Mouse (Mus musculus): Measurements from ENCODE around the gene Tln1.

DNA sequence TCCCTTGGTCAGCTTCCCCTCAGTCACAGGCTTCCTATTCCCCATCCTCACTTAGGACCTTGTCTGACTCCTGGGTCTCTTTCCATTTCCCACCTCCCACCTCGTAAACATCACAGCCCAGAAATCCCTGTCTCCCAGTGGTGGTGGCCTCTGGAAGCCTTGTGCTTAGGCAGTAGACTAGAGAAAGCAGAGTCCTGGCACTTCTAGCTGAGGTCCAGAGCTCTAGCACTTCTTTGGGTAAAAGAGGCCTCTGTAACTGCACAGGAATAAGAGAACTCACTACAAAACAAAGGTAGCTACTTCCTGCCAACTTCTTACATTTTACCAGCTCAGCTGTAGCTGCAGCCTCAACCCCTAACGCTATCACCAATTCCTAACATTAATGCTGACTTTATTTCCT, 1.5 kb downstream of the Tln1 start:
- TF ChIP-seq POLR2A (IDR thresholded peaks at IDR 0.05; ENCODE audit: control insufficient read depth in 1 of 2, insufficient read depth in 1 of 2, low read depth in 1 of 2, low read length in 2 of 2, poor library complexity in 1 of 2) (no peak), CTCF (IDR thresholded peaks at IDR 0.05 in 2 of 3, conservative IDR thresholded peaks at IDR 0.05 in 1 of 3; ENCODE audit: control insufficient read depth in 1 of 3, insufficient read depth in 1 of 3, low read depth in 2 of 3, low read length in 3 of 3, poor library complexity in 1 of 3, severe bottlenecking in 1 of 3) (no peak), MXI1 (IDR thresholded peaks at IDR 0.05; ENCODE audit: low read depth, low read length) (0 out of 2 replicates have a peak, but pooled peaks have one; percentile 2), RAD21 (IDR thresholded peaks at IDR 0.05; ENCODE audit: low read depth, low read length) (no peak), POLR2AphosphoS5 (IDR thresholded peaks at IDR 0.05; ENCODE audit: borderline replicate concordance, low read depth, low read length) (no peak), SIN3A (IDR thresholded peaks at IDR 0.05; ENCODE audit: low read length) (no peak), TBP (IDR thresholded peaks at IDR 0.05; ENCODE audit: low read depth, low read length) (no peak), ETS1 (IDR thresholded peaks at IDR 0.05; ENCODE audit: low read depth, low read length) (no peak), ZMIZ1 (IDR thresholded peaks at IDR 0.05; ENCODE audit: low read depth, low read length) (no peak), MAFK (IDR thresholded peaks at IDR 0.05; ENCODE audit: borderline replicate concordance, low read depth, low read length) (no peak), USF2 (IDR thresholded peaks at IDR 0.05; ENCODE audit: borderline replicate concordance in 1 of 2, insufficient read depth in 1 of 2, low read depth in 1 of 2, low read length in 2 of 2) (no peak)

Measured in MEL (cell line).